12 mouse cellular contexts compared by ENCODE assay signal in the genomic region with DNA sequence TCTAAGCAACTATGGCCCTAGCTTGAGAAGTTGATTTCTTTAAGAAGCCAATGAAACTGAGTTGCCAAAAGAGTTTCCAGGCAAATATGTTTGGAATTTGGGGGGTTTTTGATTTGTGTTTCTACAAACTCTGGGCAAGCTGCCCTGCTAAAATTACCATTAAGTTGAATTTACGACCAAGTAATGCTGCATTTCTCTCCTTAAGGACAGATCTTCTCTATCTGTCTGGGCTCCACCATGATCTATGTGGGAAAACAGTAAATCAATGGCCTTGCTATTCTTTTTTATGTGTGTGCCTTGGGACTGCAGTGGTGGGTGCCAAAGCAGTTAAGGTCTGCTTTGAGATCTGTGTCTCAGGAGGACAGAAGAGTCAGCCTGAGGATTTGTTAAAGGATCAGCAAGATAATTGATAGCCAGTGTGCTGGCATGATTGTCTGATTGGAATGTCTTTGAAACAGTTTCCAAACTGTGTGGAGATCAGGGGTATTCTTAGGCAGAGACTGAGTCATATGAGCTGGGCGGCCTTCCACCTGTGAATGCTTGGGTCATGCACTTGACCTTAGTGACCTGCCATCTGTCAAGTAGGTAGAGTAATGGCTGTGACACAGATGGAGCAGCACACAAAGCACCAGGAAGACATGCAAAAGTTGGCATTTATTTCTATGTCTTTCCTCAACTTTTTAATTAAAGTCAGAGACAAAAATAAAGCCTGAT.
DNase-seq lines count a peak whose midpoint lies in the region; ATAC-seq lines count a peak whose summit lies in the region.
"Had no signal": no experiment of that assay in that cellular context is flagged by ENCODE, and none has a peak within 500 bp of the region (broad histone marks: within the 10 kb centered on the region; RNA-seq: fewer than 3 reads in every experiment).

No protein-coding gene starts in this region.

- no peak for ATAC-seq in embryonic facial prominence, embryonic 13.5 days (ENCODE audit: insufficient number of reproducible peaks, insufficient read depth, low FRiP score, low TSS enrichment, low read depth)

- DNase-seq in heart, adult 11 months = peak; percentile 68
- no peak for DNase-seq in heart, postnatal 14 days
- DNase-seq in adipocyte (ENCODE audit: low spot score) = peak; percentile 8
- peak; percentile 53 to 69 for DNase-seq in kidney, postnatal 25 days
- DNase-seq in spleen, postnatal 10 days (ENCODE audit: low spot score in 2 of 2) = no peak
- DNase-seq in cerebellum, postnatal 10 days = no peak
- DNase-seq in testis, postnatal 14 days (ENCODE audit: low spot score) = no peak
- DNase-seq: cerebellum, adult 11-12 months; heart, adult 18-20 months; midbrain, embryonic 14.5 days had no signal

- WGBS in embryonic facial prominence, embryonic 13.5 days = 45% methylated on average over 2 of the region's 2 CpGs

- H3K4me1 ChIP-seq in embryonic facial prominence, embryonic 13.5 days = peaks cover 10% of the 10 kb centered on the region
- H3K4me1 ChIP-seq: limb, embryonic 15.5 days had no signal

- H3K4me2 ChIP-seq in embryonic facial prominence, embryonic 13.5 days = no peak overlapping the region
- H3K4me2 ChIP-seq: limb, embryonic 15.5 days had no signal

- peak overlapping the region; percentile 7; the same call in 1 of the 2 replicates for H3K27ac ChIP-seq in embryonic facial prominence, embryonic 13.5 days
- H3K27ac ChIP-seq: limb, embryonic 15.5 days had no signal

- no peak overlapping the region for H3K4me3 ChIP-seq in embryonic facial prominence, embryonic 13.5 days
- H3K4me3 ChIP-seq: limb, embryonic 15.5 days had no signal

- intact Hi-C loops in heart, postnatal 14 days (cut with DNase I) = no loop called here

- no peak overlapping the region for H3K9ac ChIP-seq in embryonic facial prominence, embryonic 13.5 days
- H3K9ac ChIP-seq: limb, embryonic 15.5 days had no signal

- no peaks in the 10 kb centered on the region for H3K9me3 ChIP-seq in embryonic facial prominence, embryonic 13.5 days
- H3K9me3 ChIP-seq: limb, embryonic 15.5 days had no signal

- H3K27me3 ChIP-seq in embryonic facial prominence, embryonic 13.5 days = no peaks in the 10 kb centered on the region
- H3K27me3 ChIP-seq: limb, embryonic 15.5 days had no signal

- no peaks in the 10 kb centered on the region for H3K36me3 ChIP-seq in embryonic facial prominence, embryonic 13.5 days
- H3K36me3 ChIP-seq: limb, embryonic 15.5 days had no signal

Comparison
In these comparisons a context has a peak if more than half of its experiments do, and no peak if none do; other contexts are left out.
1. DNase-seq: peak in heart, adult 11 months (single experiment), adipocyte (single experiment) and kidney, postnatal 25 days (2 of 2); none in heart, postnatal 14 days (0 of 2), spleen, postnatal 10 days (0 of 2), cerebellum, postnatal 10 days (0 of 2) and testis, postnatal 14 days (single experiment).